Mouse (Mus musculus) cerebral cortex, adult 2 months (tissue): ENCODE data around the gene Ppp4r2.

Experiments
- WGBS: fragments of 180-500 bp; shearing (Covaris S2); methylation state at CpG from one replicate; pipeline ENCODE4 v1.1.7; 2018; 5-methylcytosine and 5-hydroxymethylcytosine counted together

Ppp4r2 gene

GRCm38 (mm10) chr6:100833355-100833754 is at the start of gene Ppp4r2:
Gene Ppp4r2, plus strand, starts transcription at chr6:100833622.
- WGBS = 2% methylated on average over 45 of the region's 50 CpGs

GRCm38 (mm10) chr6:100787726-100788125 is 45.7 kb upstream of the Ppp4r2 start:
- 92% methylated on average over 1 of the region's 1 CpGs for WGBS

- WGBS = 83% methylated on average over 1 of the region's 1 CpGs
Observed at GRCm38 (mm10) chr6:100789161-100789560, 44.3 kb upstream of the Ppp4r2 start.

GRCm38 (mm10) chr6:100792055-100792659 is 41.3 kb upstream of the Ppp4r2 start:
- WGBS = 71% methylated on average over 3 of the region's 3 CpGs

- 63% methylated on average over 14 of the region's 14 CpGs for WGBS
Observed at GRCm38 (mm10) chr6:100792973-100793769, 40.3 kb upstream of the Ppp4r2 start.

- WGBS = 57% methylated on average over 6 of the region's 6 CpGs
Observed at GRCm38 (mm10) chr6:100795797-100796196, 37.6 kb upstream of the Ppp4r2 start.

- WGBS = 73% methylated on average over 6 of the region's 6 CpGs
Observed at GRCm38 (mm10) chr6:100799290-100799689, 34.1 kb upstream of the Ppp4r2 start.

GRCm38 (mm10) chr6:100799766-100800165 is 33.7 kb upstream of the Ppp4r2 start:
- WGBS = 91% methylated on average over 4 of the region's 4 CpGs

- 45% methylated on average over 10 of the region's 10 CpGs for WGBS
Observed at GRCm38 (mm10) chr6:100800497-100800955, 32.9 kb upstream of the Ppp4r2 start.

- WGBS = 85% methylated on average over 13 of the region's 13 CpGs
Observed at GRCm38 (mm10) chr6:100802381-100803083, 30.9 kb upstream of the Ppp4r2 start.

GRCm38 (mm10) chr6:100803250-100803649 is 30.2 kb upstream of the Ppp4r2 start:
- 96% methylated on average over 3 of the region's 3 CpGs for WGBS

GRCm38 (mm10) chr6:100807187-100807586 is 26.2 kb upstream of the Ppp4r2 start:
- WGBS = 68% methylated on average over 9 of the region's 9 CpGs

- WGBS = 71% methylated on average over 1 of the region's 1 CpGs
Observed at GRCm38 (mm10) chr6:100807746-100808145, 25.7 kb upstream of the Ppp4r2 start.

GRCm38 (mm10) chr6:100808221-100808778 is 25.1 kb upstream of the Ppp4r2 start:
- 89% methylated on average over 6 of the region's 6 CpGs for WGBS

- WGBS = 93% methylated on average over 4 of the region's 4 CpGs
Observed at GRCm38 (mm10) chr6:100810117-100810516, 23.3 kb upstream of the Ppp4r2 start.

GRCm38 (mm10) chr6:100811731-100812130 is 21.7 kb upstream of the Ppp4r2 start:
- 89% methylated on average over 3 of the region's 3 CpGs for WGBS

GRCm38 (mm10) chr6:100821367-100821766 is 12.1 kb upstream of the Ppp4r2 start:
- WGBS = 85% methylated on average over 2 of the region's 2 CpGs

- 91% methylated on average over 1 of the region's 1 CpGs for WGBS
Observed at GRCm38 (mm10) chr6:100823356-100823755, 10.1 kb upstream of the Ppp4r2 start.

GRCm38 (mm10) chr6:100824381-100824965 is 8.9 kb upstream of the Ppp4r2 start:
- 85% methylated on average over 7 of the region's 7 CpGs for WGBS

GRCm38 (mm10) chr6:100826046-100826445 is 7.4 kb upstream of the Ppp4r2 start:
- 96% methylated on average over 6 of the region's 6 CpGs for WGBS

- WGBS = 82% methylated on average over 7 of the region's 7 CpGs
Observed at GRCm38 (mm10) chr6:100828565-100828964, 4.9 kb upstream of the Ppp4r2 start.

- WGBS = 98% methylated on average over 5 of the region's 5 CpGs
Observed at GRCm38 (mm10) chr6:100829770-100830169, 3.7 kb upstream of the Ppp4r2 start.
